Comparison of ENCODE assay signal across 8 mouse cellular contexts in the genomic region with DNA sequence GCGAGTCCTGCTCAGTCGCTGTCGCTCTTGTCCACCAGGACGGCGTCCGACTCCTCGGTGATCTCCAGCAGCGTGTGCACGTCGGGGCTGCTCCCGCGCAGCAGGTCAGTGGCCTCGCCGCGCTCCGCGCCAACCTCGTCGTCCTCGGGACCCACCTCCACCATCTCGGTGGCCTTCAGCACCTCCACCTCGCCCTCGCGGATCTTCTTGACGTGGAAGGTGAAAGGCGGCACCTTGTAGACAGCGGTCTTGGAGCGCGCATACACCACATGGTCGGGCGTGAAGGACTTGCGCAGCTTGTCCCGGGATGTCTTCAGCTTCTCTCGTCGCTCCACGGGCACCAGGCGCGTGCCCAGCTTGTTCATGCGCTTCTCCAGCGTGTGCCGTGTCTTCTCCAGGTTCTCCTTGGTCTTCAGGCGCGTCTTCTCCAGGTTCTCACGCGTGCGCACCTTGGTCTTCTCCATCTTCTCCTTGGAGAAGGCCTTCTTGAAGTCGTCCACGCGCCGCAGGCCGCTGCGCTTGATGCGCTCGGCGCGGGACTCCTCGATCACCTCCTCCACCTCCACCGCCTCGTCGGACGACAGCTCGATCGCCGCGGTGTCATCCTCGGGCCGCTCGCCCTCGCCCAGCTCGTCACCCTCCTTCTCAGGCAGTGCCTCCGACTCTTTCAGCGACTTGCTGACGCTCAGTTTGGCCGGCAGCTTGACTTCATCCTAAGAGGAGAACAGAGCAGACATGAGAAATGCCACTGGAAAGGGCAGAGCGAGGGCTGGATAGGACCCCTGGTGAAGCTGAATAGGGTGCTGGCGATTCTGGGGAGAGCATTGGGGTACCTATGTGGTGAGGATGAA. TPM values are rescaled to one million over a fixed set of nuclear protein-coding genes. Genes with fewer than 3 reads are reported as not detected.
DNase-seq lines count a peak whose midpoint lies in the region; ATAC-seq and TF ChIP-seq lines count a peak whose summit lies in the region.

No protein-coding gene starts in this region.

- peak; percentile 14 for DNase-seq in embryo, embryonic 10 days (ENCODE audit: low spot score)
- DNase-seq in embryo, embryonic 9.5 days (ENCODE audit: extremely low spot score), result no peak
- DNase-seq in urinary bladder, adult 18-20 months (ENCODE audit: low spot score in 2 of 2), result no peak
- no peak for DNase-seq in B cell, adult 2 months
- DNase-seq in gastrocnemius, adult 8-10 months (ENCODE audit: low spot score in 2 of 2), result no peak

- no peaks in the 10 kb centered on the region; the same call in 1 of the 2 replicates for H3K36me3 ChIP-seq in E14TG2a.4 (ENCODE audit: insufficient read depth, low read length)
- H3K36me3 ChIP-seq in heart, embryonic 15.5 days, result peaks cover 34% of the 10 kb centered on the region
- no peaks in the 10 kb centered on the region for H3K36me3 ChIP-seq in liver, embryonic 16.5 days (ENCODE audit: control insufficient read depth, insufficient read depth)

- WGBS in heart, embryonic 15.5 days, result 47% methylated on average over 76 of the region's 76 CpGs
- WGBS in liver, embryonic 16.5 days (ENCODE audit: insufficient replicate concordance), result 54% methylated on average over 76 of the region's 76 CpGs

- H3K4me3 ChIP-seq in E14TG2a.4 (replicated peaks; ENCODE audit: low read length), result peak overlapping the region; percentile 69
- H3K4me3 ChIP-seq in heart, embryonic 15.5 days, result no peak overlapping the region
- H3K4me3 ChIP-seq in liver, embryonic 16.5 days (ENCODE audit: low read depth, low read length), result no peak overlapping the region

- H3K27ac ChIP-seq in heart, embryonic 15.5 days, result 0 out of 2 replicates have a peak overlapping the region, but pooled peaks have one; percentile 79
- no peak overlapping the region for H3K27ac ChIP-seq in liver, embryonic 16.5 days (ENCODE audit: low read length)

- H3K27me3 ChIP-seq in E14TG2a.4 (ENCODE audit: insufficient read depth, low read length), result peaks cover 25% of the 10 kb centered on the region
- H3K27me3 ChIP-seq in heart, embryonic 15.5 days, result no peaks in the 10 kb centered on the region
- H3K27me3 ChIP-seq in liver, embryonic 16.5 days (ENCODE audit: control insufficient read depth, insufficient read depth, low read depth, low read length), result peaks cover 4% of the 10 kb centered on the region

- peak overlapping the region; percentile 40; the same call in 1 of the 2 replicates for H3K4me2 ChIP-seq in heart, embryonic 15.5 days
- H3K4me2 ChIP-seq in liver, embryonic 16.5 days (ENCODE audit: low read depth, low read length), result peak overlapping the region; percentile 34

- ATAC-seq in heart, embryonic 15.5 days (replicated peaks; ENCODE audit: insufficient number of reproducible peaks, insufficient read depth, low FRiP score, low read depth), result no peak
- no peak for ATAC-seq in liver, embryonic 16.5 days (ENCODE audit: low read depth)

- H3K9me3 ChIP-seq in E14TG2a.4 (ENCODE audit: low read length), result no peaks in the 10 kb centered on the region
- H3K9me3 ChIP-seq in heart, embryonic 15.5 days (replicated peaks), result no peaks in the 10 kb centered on the region
- H3K9me3 ChIP-seq in liver, embryonic 16.5 days (replicated peaks; ENCODE audit: control insufficient read depth, low read length), result no peaks in the 10 kb centered on the region

- no peak overlapping the region for H3K9ac ChIP-seq in heart, embryonic 15.5 days
- H3K9ac ChIP-seq in liver, embryonic 16.5 days (ENCODE audit: low read depth, low read length), result no peak overlapping the region

- peaks cover 73% of the 10 kb centered on the region for H3K4me1 ChIP-seq in E14TG2a.4 (replicated peaks; ENCODE audit: low read depth, low read length)
- peaks cover 67% of the 10 kb centered on the region for H3K4me1 ChIP-seq in heart, embryonic 15.5 days (replicated peaks)
- H3K4me1 ChIP-seq in liver, embryonic 16.5 days (ENCODE audit: control insufficient read depth, low read depth, low read length), result peaks cover 12% of the 10 kb centered on the region

- TF ChIP-seq CTCF in E14TG2a.4 (conservative IDR thresholded peaks at IDR 0.05; ENCODE audit: low read length), result no peak

RNA-seq across cellular contexts. Expression of a gene that starts 11.8 kb away (rescaled TPM):
- polyA plus RNA-seq in heart, embryonic 15.5 days (2015; fragmentation: Nextera tagmentation; extraction: Ambion mirVana), result 429 and 457 TPM in 2 replicates
- polyA plus RNA-seq in liver, embryonic 16.5 days (2015; fragmentation: Nextera tagmentation; extraction: Ambion mirVana), result 26.0 and 29.7 TPM in 2 replicates
- total RNA-seq in gastrocnemius, adult 8-10 months (2022), result 100 to 1,000 TPM; 125 to 153 (median 134) TPM

RNA-seq across cellular contexts. Expression of a gene that starts 19.5 kb away (rescaled TPM):
- 50.6 and 60.8 TPM in 2 replicates for polyA plus RNA-seq in heart, embryonic 15.5 days (2015; fragmentation: Nextera tagmentation; extraction: Ambion mirVana)
- polyA plus RNA-seq in liver, embryonic 16.5 days (2015; fragmentation: Nextera tagmentation; extraction: Ambion mirVana), result 32.8 and 39.2 TPM in 2 replicates
- total RNA-seq in gastrocnemius, adult 8-10 months (2022), result 10 to 100 TPM; 32.9 to 41.1 (median 37.5) TPM

RNA-seq across cellular contexts. Expression of a gene that starts 50.4 kb away (rescaled TPM):
- polyA plus RNA-seq in heart, embryonic 15.5 days (2015; fragmentation: Nextera tagmentation; extraction: Ambion mirVana), result 54.1 and 54.4 TPM in 2 replicates
- polyA plus RNA-seq in liver, embryonic 16.5 days (2015; fragmentation: Nextera tagmentation; extraction: Ambion mirVana), result 47.5 and 49.9 TPM in 2 replicates
- 10 to 100 TPM; 62.0 to 79.8 (median 66.8) TPM for total RNA-seq in gastrocnemius, adult 8-10 months (2022)

Comparison
In these comparisons a context has a peak if more than half of its experiments do, and no peak if none do; other contexts are left out.
1. RNA of a gene that starts 11.8 kb away (polyA plus RNA-seq): 429 to 457 TPM in heart, embryonic 15.5 days; 26.0 to 29.7 TPM in liver, embryonic 16.5 days; every median in the first group is over 10 times any median in the second.